Mouse (Mus musculus): ENCODE results near the gene Hoxa3.

DNA sequence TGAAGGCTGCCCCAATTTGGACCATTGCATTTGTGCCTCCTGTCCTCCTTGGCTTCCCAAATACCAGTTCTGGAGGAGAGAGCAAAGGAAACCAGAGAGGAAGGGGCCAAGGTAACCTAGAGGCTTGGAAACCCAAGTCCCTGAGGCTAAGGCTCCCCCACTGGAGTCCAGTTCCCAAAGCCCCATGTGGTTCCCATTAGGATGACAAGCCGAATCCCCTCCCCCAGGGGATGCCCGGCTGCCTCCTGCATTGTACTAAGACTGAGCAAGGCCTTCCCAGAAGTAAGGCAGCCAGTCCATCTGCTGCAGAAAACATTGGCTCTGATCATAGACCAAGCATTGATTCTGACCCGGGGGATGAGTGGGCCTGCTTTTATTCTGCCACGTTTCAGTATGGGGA is 41.8 kb downstream of the Hoxa3 start:
- TF ChIP-seq CTCF (IDR thresholded peaks at IDR 0.05; ENCODE audit: low read depth, low read length) (no peak), POLR2A (IDR thresholded peaks at IDR 0.05; ENCODE audit: borderline replicate concordance, low read depth, low read length) (no peak)
